Mouse (Mus musculus) gonadal fat pad, adult 2 months (tissue): ENCODE measurements around the gene Ss18l1. TPM values are rescaled to one million over a fixed set of nuclear protein-coding genes. Genes with fewer than 3 reads are reported as not detected.

ENCODE experiments used
- DNase-seq: peaks from one replicate; pipeline ENCODE4 v3.0.0-alpha.2; 2012; ENCODE audit warnings: low read depth
- polyA plus RNA-seq: library from polyadenylated mRNA; depleted of rRNA; stranded (reverse); fragments of >200 nt; gene quantifications from 2 replicates; pipeline ENCODE4 v1.2.3, GENCODE M21; 2012

Gene Ss18l1
- polyA plus RNA-seq, 1 experiment: 39.2 TPM

- DNase-seq: no peak
These were observed 1.9 kb upstream of the Ss18l1 start for GRCm38 (mm10) chr2:180040406-180040805.

GRCm38 (mm10) chr2:180041577-180042255 lies 593 bp upstream of the Ss18l1 start:
- no peak for DNase-seq

GRCm38 (mm10) chr2:180042858-180043515 lies 678 bp downstream of the Ss18l1 start:
- no peak for DNase-seq

GRCm38 (mm10) chr2:180045283-180045682 lies 3.0 kb downstream of the Ss18l1 start:
- no peak for DNase-seq

- no peak for DNase-seq
These were observed 5.3 kb downstream of the Ss18l1 start for GRCm38 (mm10) chr2:180047580-180047979.

- no peak for DNase-seq
These were observed 5.8 kb downstream of the Ss18l1 start for GRCm38 (mm10) chr2:180047980-180048635.

- no peak for DNase-seq
These were observed 8.7 kb downstream of the Ss18l1 start for GRCm38 (mm10) chr2:180050986-180051385.

GRCm38 (mm10) chr2:180051986-180052733 lies 9.9 kb downstream of the Ss18l1 start:
- DNase-seq: no peak

GRCm38 (mm10) chr2:180053001-180053400 lies 10.7 kb downstream of the Ss18l1 start:
- DNase-seq: no peak

- no peak for DNase-seq
These were observed 21.2 kb downstream of the Ss18l1 start for GRCm38 (mm10) chr2:180063338-180064131.

- peak; percentile 12 for DNase-seq
These were observed 27.6 kb downstream of the Ss18l1 start for GRCm38 (mm10) chr2:180069770-180070480.

- peak; percentile 28 for DNase-seq
These were observed 28.5 kb downstream of the Ss18l1 start, which contains the start of gene Mtg2 for GRCm38 (mm10) chr2:180070481-180071453. TSS of gene Mtg2 (plus strand) at chr2:180070588.

- no peak for DNase-seq
These were observed 29.4 kb downstream of the Ss18l1 start for GRCm38 (mm10) chr2:180071671-180072070.

GRCm38 (mm10) chr2:180072886-180073285 lies 30.6 kb downstream of the Ss18l1 start:
- DNase-seq: no peak

GRCm38 (mm10) chr2:180077622-180078021 lies 35.3 kb downstream of the Ss18l1 start:
- DNase-seq: no peak

GRCm38 (mm10) chr2:180080680-180081079 lies 38.4 kb downstream of the Ss18l1 start:
- DNase-seq: no peak

GRCm38 (mm10) chr2:180083063-180083462 lies 40.8 kb downstream of the Ss18l1 start:
- DNase-seq: no peak

- DNase-seq: no peak
These were observed 42.3 kb downstream of the Ss18l1 start for GRCm38 (mm10) chr2:180084565-180084964.

- no peak for DNase-seq
These were observed 43.8 kb downstream of the Ss18l1 start for GRCm38 (mm10) chr2:180085926-180086636.
